Mouse (Mus musculus) testis, adult 2 months (tissue): ENCODE measurements around the gene Pdcl2. TPM values are rescaled to one million over a fixed set of nuclear protein-coding genes. Genes with fewer than 3 reads are reported as not detected.

Experiments used
- H3K27ac ChIP-seq: fragments of 200-500 bp; 2 replicates; pipeline ENCODE4 v1.5.1; 2012; ENCODE audit warnings: low read depth, low read length; ENCODE audit not compliant: control insufficient read depth, insufficient read depth
- H3K27me3 ChIP-seq: fragments of 200-500 bp; 2 replicates; pipeline ENCODE4 v1.6.1; 2012; ENCODE audit warnings: mild to moderate bottlenecking, low read length, moderate library complexity; ENCODE audit not compliant: control insufficient read depth, insufficient read depth
- H3K36me3 ChIP-seq: fragments of 200-500 bp; 2 replicates; pipeline ENCODE4 v1.6.1; 2012; ENCODE audit warnings: mild to moderate bottlenecking, low read length; ENCODE audit not compliant: control insufficient read depth, insufficient read depth
- H3K4me1 ChIP-seq: fragments of 200-500 bp; 2 replicates; pipeline ENCODE4 v1.6.1; 2012; ENCODE audit warnings: low read length; ENCODE audit not compliant: control insufficient read depth, insufficient read depth
- H3K4me3 ChIP-seq: fragments of 200-500 bp; 2 replicates; pipeline ENCODE4 v1.5.1; 2012; ENCODE audit warnings: low read depth, mild to moderate bottlenecking, low read length, moderate library complexity, mixed read lengths; ENCODE audit not compliant: control insufficient read depth
- CTCF ChIP-seq: fragments of 200-500 bp; IDR thresholded peaks from 2 replicates; pipeline ENCODE4 v1.5.1; 2012; ENCODE audit warnings: low read depth, mild to moderate bottlenecking, inconsistent platforms, low read length, moderate library complexity; ENCODE audit not compliant: control insufficient read depth, insufficient read depth, insufficient replicate concordance
- POLR2A ChIP-seq: fragments of 200-500 bp; IDR thresholded peaks from 2 replicates; pipeline ENCODE4 v1.6.1; 2012; ENCODE audit warnings: low read depth, mild to moderate bottlenecking, inconsistent platforms, low read length, moderate library complexity; ENCODE audit not compliant: control insufficient read depth
- polyA plus RNA-seq: library from polyadenylated mRNA; depleted of rRNA; stranded (reverse); fragments of >200 nt; gene quantifications from 2 replicates; pipeline ENCODE4 v1.2.3, GENCODE M21; 2012; rRNA removed

The Pdcl2 gene
- 86.9 and 115 TPM in 2 replicates for polyA plus RNA-seq

- 0 out of 2 replicates have a peak, but pooled peaks cover 1% of the 10 kb centered on the region for H3K36me3 ChIP-seq
- H3K4me3 ChIP-seq: peak within 1 kb of the TSS; percentile 95
- H3K27me3 ChIP-seq: no peaks in the 10 kb centered on the region
- H3K27ac ChIP-seq: peak within 1 kb of the TSS; percentile 98
- H3K4me1 ChIP-seq: peaks cover 6% of the 10 kb centered on the region
- peak; percentile 98 for TF ChIP-seq POLR2A
- no peak for TF ChIP-seq CTCF
These were observed at the start of gene Pdcl2 for GRCm38 (mm10) chr5:76330953-76331352. Gene Pdcl2, minus strand, starts transcription at chr5:76331156.

GRCm38 (mm10) chr5:76379216-76379615 lies 48.3 kb upstream of the Pdcl2 start:
- no peak overlapping the region for H3K27ac ChIP-seq
- H3K27me3 ChIP-seq: no peaks in the 10 kb centered on the region
- no peak overlapping the region for H3K4me3 ChIP-seq
- H3K4me1 ChIP-seq: no peaks in the 10 kb centered on the region
- H3K36me3 ChIP-seq: no peaks in the 10 kb centered on the region
- TF ChIP-seq CTCF (no peak), POLR2A (no peak)

- H3K27me3 ChIP-seq: no peaks in the 10 kb centered on the region
- no peak overlapping the region for H3K4me3 ChIP-seq
These were observed 38.4 kb upstream of the Pdcl2 start for GRCm38 (mm10) chr5:76369215-76369840.

GRCm38 (mm10) chr5:76365406-76365805 lies 34.5 kb upstream of the Pdcl2 start:
- no peaks in the 10 kb centered on the region for H3K27me3 ChIP-seq
- no peak overlapping the region for H3K27ac ChIP-seq

More at GRCm38 (mm10) chr5:76369215-76369840, 38.4 kb upstream of the Pdcl2 start:
- no peak overlapping the region for H3K27ac ChIP-seq
- H3K36me3 ChIP-seq: no peaks in the 10 kb centered on the region
- TF ChIP-seq CTCF (no peak), POLR2A (no peak)
- no peaks in the 10 kb centered on the region for H3K4me1 ChIP-seq

GRCm38 (mm10) chr5:76363453-76364104 lies 32.6 kb upstream of the Pdcl2 start, which contains the start of gene Nmu:
Gene Nmu, minus strand, starts transcription at chr5:76363788.
- H3K36me3 ChIP-seq: no peaks in the 10 kb centered on the region
- H3K27ac ChIP-seq: no peak within 1 kb of the TSS
- H3K4me3 ChIP-seq: peak within 1 kb of the TSS; percentile 13; the same call in 1 of the 2 replicates
- peaks cover 9% of the 10 kb centered on the region for H3K4me1 ChIP-seq
- H3K27me3 ChIP-seq: no peaks in the 10 kb centered on the region
- TF ChIP-seq CTCF (no peak), POLR2A (no peak)

More at GRCm38 (mm10) chr5:76365406-76365805, 34.5 kb upstream of the Pdcl2 start:
- Histone ChIP-seq H3K4me1 (peaks cover 9% of the 10 kb centered on the region), H3K4me3 (no peak overlapping the region), H3K36me3 (no peaks in the 10 kb centered on the region)
- TF ChIP-seq POLR2A: no peak
- TF ChIP-seq CTCF: no peak

- H3K27ac ChIP-seq: no peak overlapping the region
- H3K4me1 ChIP-seq: peaks cover 9% of the 10 kb centered on the region
- H3K36me3 ChIP-seq: no peaks in the 10 kb centered on the region
- H3K27me3 ChIP-seq: no peaks in the 10 kb centered on the region
- TF ChIP-seq POLR2A: no peak
- no peak for TF ChIP-seq CTCF
- no peak overlapping the region for H3K4me3 ChIP-seq
These were observed 29.8 kb upstream of the Pdcl2 start for GRCm38 (mm10) chr5:76360786-76361185.

GRCm38 (mm10) chr5:76360057-76360456 lies 29.1 kb upstream of the Pdcl2 start:
- no peak overlapping the region for H3K27ac ChIP-seq
- H3K4me1 ChIP-seq: peaks cover 9% of the 10 kb centered on the region
- TF ChIP-seq CTCF (no peak), POLR2A (no peak)
- no peaks in the 10 kb centered on the region for H3K36me3 ChIP-seq
- no peaks in the 10 kb centered on the region for H3K27me3 ChIP-seq
- no peak overlapping the region for H3K4me3 ChIP-seq
